Mouse (Mus musculus) neural tube, embryonic 12.5 days (tissue): ENCODE results near the gene Cbr2. TPM values are rescaled to one million over a fixed set of nuclear protein-coding genes. Genes with fewer than 3 reads are reported as not detected.
"Not testable (repeated sequence)": the region's sequence is repeated elsewhere in the genome, so short reads cannot be mapped to it uniquely, and the experiment has no call there.

Experiments
- ATAC-seq: fragments of 200-750 bp; cut with Nextera tagmentation; 2 replicates; pipeline ENCODE4 v1.8.0; 2017; ENCODE audit warnings: low read depth, mild to moderate bottlenecking, moderate TSS enrichment, moderate library complexity; ENCODE audit not compliant: low FRiP score
- H3K27ac ChIP-seq: fragments of 300-500 bp; sonication (generic); 2 replicates; pipeline ENCODE4 v1.5.1; 2016
- H3K27me3 ChIP-seq: fragments of 300-500 bp; sonication (generic); replicated peaks from 2 replicates; pipeline ENCODE4 v1.6.1; 2016; ENCODE audit warnings: mild to moderate bottlenecking
- H3K36me3 ChIP-seq: fragments of 300-500 bp; sonication (generic); 2 replicates; pipeline ENCODE4 v1.6.1; 2016; ENCODE audit warnings: mild to moderate bottlenecking
- H3K4me1 ChIP-seq: fragments of 300-500 bp; sonication (generic); 2 replicates; pipeline ENCODE4 v1.6.1; 2016
- H3K4me2 ChIP-seq: fragments of 300-500 bp; sonication (generic); replicated peaks from 2 replicates; pipeline ENCODE4 v1.6.1; 2016; ENCODE audit warnings: mild to moderate bottlenecking
- H3K4me3 ChIP-seq: fragments of 300-500 bp; sonication (generic); 2 replicates; pipeline ENCODE4 v1.5.1; 2016
- H3K9ac ChIP-seq: fragments of 300-500 bp; sonication (generic); 2 replicates; pipeline ENCODE4 v1.6.1; 2016; ENCODE audit warnings: mild to moderate bottlenecking
- H3K9me3 ChIP-seq: fragments of 300-500 bp; sonication (generic); 2 replicates; pipeline ENCODE4 v1.6.1; 2016; ENCODE audit warnings: mild to moderate bottlenecking
- WGBS: fragments of 180-500 bp; shearing (Covaris S2); methylation state at CpG from one replicate; pipeline ENCODE4 v1.1.7; 2016; 5-methylcytosine and 5-hydroxymethylcytosine counted together
- polyA plus RNA-seq: library from polyadenylated mRNA; unstranded; fragments of >200 nt; fragmentation: Nextera tagmentation; extraction: Ambion mirVana; gene quantifications from 2 replicates; pipeline ENCODE4 v1.2.1, GENCODE M21; 2016

The Cbr2 gene
- polyA plus RNA-seq, 1 experiment from 2014 or later, result 1.6 TPM

DNA sequence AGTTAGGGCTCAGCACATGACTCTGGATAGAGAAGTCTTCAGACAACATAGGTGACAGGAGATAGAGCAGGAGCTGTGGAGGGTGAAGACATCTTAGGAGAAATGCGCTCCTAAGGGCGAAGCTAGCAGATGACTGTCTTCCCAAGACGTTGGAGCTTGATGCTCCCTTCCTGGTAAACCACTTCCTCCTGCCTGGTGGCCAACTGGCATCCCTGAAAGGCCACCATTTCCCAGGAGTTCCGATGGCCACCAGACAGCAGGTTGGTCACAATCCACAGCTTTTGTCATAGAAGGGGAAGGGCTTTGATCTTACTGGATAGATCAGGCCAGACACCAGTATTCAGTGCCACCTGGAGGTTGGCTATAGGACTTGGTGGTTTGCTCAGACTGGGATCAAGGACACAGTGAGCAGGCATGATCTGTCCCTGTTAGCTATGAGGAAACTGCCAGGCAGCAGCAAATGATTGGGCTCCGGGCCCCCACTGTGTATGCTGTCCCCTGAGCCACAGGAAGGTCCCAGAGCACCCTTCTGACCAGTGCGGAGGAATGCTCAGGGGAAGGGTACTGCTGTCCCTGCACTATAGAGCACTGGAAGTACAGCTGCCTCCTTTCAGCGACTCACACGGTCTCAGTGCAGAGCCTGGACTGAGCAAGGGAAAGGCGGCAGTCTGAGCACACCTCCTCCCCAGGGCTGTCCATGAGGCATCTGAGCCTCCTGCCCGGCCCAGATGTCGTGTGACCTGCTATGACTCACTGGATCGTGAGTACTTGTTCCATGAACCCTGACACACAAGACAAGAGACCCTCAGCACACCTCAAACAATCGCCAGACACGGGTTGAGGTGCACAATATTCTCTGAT lies 30.1 kb upstream of the Cbr2 start:
- H3K9ac ChIP-seq, result no peak overlapping the region

DNA sequence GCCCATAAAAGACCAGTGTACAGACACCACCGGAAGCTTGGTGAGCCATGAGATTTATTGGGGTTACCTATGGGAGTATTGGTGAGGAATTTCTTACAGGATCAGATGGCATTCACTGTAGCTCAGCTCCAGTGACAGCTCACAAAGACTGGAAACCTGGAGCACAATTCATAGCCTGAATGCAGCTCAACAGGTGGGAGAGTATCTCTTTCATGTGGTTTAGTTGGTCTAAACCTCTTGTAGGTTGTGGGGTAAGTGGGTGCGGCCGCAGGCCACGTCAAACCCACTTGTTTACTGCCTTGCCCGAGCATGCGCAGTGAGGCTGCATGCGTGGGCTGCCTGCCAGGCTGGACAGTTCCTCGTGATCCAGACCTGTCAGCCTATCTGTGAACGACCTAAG lies 28.3 kb upstream of the Cbr2 start:
- ATAC-seq, result no peak
- Histone ChIP-seq H3K9me3 (peaks cover 15% of the 10 kb centered on the region), H3K27me3 (peaks cover 9% of the 10 kb centered on the region; the same call in 1 of the 2 replicates), H3K9ac (no peak overlapping the region), H3K27ac (no peak overlapping the region), H3K36me3 (no peaks in the 10 kb centered on the region), H3K4me3 (no peak overlapping the region), H3K4me2 (no peak overlapping the region), H3K4me1 (no peaks in the 10 kb centered on the region)
- 92% methylated on average over 9 of the region's 9 CpGs for WGBS

More for the DNA sequence above, 30.1 kb upstream of the Cbr2 start:
- H3K4me1 ChIP-seq, result no peaks in the 10 kb centered on the region
- H3K4me2 ChIP-seq, result peak overlapping the region; percentile 31; the same call in 1 of the 2 replicates
- H3K36me3 ChIP-seq, result no peaks in the 10 kb centered on the region
- no peak for ATAC-seq
- H3K9me3 ChIP-seq, result peaks cover 15% of the 10 kb centered on the region
- H3K4me3 ChIP-seq, result no peak overlapping the region
- H3K27me3 ChIP-seq, result peaks cover 9% of the 10 kb centered on the region; the same call in 1 of the 2 replicates
- H3K27ac ChIP-seq, result no peak overlapping the region
- WGBS, result 73% methylated on average over 14 of the region's 14 CpGs

DNA sequence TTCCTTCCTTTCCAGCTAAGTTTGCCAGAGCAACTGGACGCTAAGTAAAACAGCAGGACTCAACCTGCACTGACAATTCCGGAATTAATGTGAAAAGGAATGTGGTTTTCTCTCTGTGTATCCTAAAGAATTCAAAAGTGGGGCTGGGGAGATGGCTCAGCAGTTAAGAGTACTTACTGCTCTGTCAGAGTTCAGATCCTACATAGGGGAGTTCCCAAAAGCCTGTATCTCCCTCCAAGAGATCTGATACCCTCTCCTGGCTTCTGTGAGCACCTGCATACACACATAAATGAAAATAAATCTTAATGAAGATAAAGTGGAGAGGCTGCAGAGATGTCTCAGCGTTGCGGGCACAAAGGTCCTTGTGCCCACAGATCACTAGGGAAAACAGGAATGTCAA lies 19.7 kb upstream of the Cbr2 start:
- no peak for ATAC-seq
- 76% methylated on average over 4 of the region's 4 CpGs for WGBS
- Histone ChIP-seq H3K27ac (no peak overlapping the region), H3K27me3 (no peaks in the 10 kb centered on the region), H3K4me3 (no peak overlapping the region), H3K9ac (no peak overlapping the region), H3K4me1 (no peaks in the 10 kb centered on the region), H3K4me2 (no peak overlapping the region), H3K9me3 (no peaks in the 10 kb centered on the region), H3K36me3 (no peaks in the 10 kb centered on the region)

DNA sequence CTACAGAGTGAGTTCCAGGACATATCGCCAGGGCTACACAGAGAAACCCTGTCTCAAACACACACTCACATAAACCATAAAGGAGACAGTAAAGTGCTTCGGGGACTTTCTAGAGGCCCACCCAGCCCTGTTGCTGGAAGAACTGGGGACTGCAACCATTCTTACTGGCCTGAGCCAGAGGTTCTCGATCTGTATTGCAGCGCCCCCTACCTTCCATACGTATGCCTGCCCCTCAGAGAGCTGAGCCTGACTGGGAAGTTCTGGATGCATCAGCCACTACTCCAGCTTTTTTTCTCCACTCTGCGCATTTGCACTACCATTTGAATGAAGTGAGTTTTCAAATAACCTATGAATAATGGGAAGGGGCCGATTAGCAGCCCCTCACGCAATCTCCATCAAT lies 17.5 kb upstream of the Cbr2 start:
- Histone ChIP-seq H3K27ac (no peak overlapping the region), H3K4me3 (no peak overlapping the region), H3K36me3 (no peaks in the 10 kb centered on the region), H3K9ac (no peak overlapping the region), H3K27me3 (no peaks in the 10 kb centered on the region), H3K9me3 (no peaks in the 10 kb centered on the region), H3K4me2 (no peak overlapping the region), H3K4me1 (no peaks in the 10 kb centered on the region)
- 64% methylated on average over 8 of the region's 8 CpGs for WGBS
- ATAC-seq, result no peak

DNA sequence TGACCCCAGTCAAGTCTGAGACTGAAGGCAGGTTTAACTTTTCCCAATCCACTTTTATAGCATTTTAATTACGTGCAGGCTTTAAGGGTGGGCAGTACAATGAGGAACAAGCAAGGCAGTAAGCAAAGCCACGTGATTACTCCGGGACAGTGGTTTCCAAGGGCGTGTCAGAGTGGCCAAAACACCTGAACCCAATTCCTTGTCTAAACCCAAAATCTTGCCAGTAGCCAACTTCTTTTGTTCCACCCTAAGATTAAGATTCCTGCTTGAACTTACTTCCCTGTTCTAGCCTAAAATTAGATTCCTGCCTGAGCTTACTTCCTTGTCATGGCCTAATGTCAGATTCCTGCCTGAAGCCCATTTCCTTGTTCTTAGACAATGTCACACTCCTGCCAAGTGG lies 16.1 kb upstream of the Cbr2 start:
- no peak overlapping the region for H3K27ac ChIP-seq
- H3K4me1 ChIP-seq, result no peaks in the 10 kb centered on the region
- H3K9me3 ChIP-seq, result no peaks in the 10 kb centered on the region
- ATAC-seq, result no peak
- no peak overlapping the region for H3K9ac ChIP-seq
- no peak overlapping the region for H3K4me2 ChIP-seq
- H3K36me3 ChIP-seq, result no peaks in the 10 kb centered on the region
- H3K27me3 ChIP-seq, result no peaks in the 10 kb centered on the region
- 70% methylated on average over 4 of the region's 4 CpGs for WGBS
- H3K4me3 ChIP-seq, result no peak overlapping the region

- H3K27me3 ChIP-seq, result no peaks in the 10 kb centered on the region
- no peak overlapping the region for H3K4me2 ChIP-seq
- H3K4me1 ChIP-seq, result no peaks in the 10 kb centered on the region
- H3K36me3 ChIP-seq, result no peaks in the 10 kb centered on the region
- WGBS, result 74% methylated on average over 7 of the region's 7 CpGs
- no peak overlapping the region for H3K27ac ChIP-seq
- no peaks in the 10 kb centered on the region for H3K9me3 ChIP-seq
- ATAC-seq, result no peak
- no peak overlapping the region for H3K9ac ChIP-seq
- H3K4me3 ChIP-seq, result no peak overlapping the region
Measured at GRCm38 (mm10) chr11:120744121-120744701, 12.3 kb upstream of the Cbr2 start.

DNA sequence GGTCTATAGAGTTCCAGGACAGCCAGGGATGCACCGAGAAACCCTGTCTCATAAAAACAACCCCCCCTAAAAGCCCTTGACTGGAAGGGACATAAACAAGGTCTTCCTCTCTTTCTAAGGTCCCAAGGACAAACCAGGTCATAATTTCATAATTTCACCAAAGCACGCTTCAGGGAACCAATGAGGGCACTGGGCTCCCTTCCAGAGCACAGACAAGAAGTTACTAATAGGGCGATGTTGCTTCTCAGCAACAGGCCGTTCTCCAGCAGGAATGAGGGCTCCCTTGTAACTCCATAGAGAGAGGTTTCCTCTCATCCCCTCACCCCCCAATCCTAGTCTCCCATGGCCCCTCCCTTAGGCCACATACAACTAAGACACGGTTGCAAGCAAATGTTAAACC lies 9.1 kb upstream of the Cbr2 start:
- Histone ChIP-seq H3K27me3 (no peaks in the 10 kb centered on the region), H3K4me2 (no peak overlapping the region), H3K4me3 (no peak overlapping the region), H3K9ac (no peak overlapping the region), H3K36me3 (no peaks in the 10 kb centered on the region), H3K9me3 (no peaks in the 10 kb centered on the region), H3K4me1 (no peaks in the 10 kb centered on the region), H3K27ac (no peak overlapping the region)
- no peak for ATAC-seq
- WGBS, result 92% methylated on average over 5 of the region's 5 CpGs

- no peak overlapping the region for H3K4me3 ChIP-seq
- H3K27me3 ChIP-seq, result no peaks in the 10 kb centered on the region
- no peaks in the 10 kb centered on the region for H3K36me3 ChIP-seq
- no peaks in the 10 kb centered on the region for H3K4me1 ChIP-seq
- no peak overlapping the region for H3K9ac ChIP-seq
- H3K9me3 ChIP-seq, result no peaks in the 10 kb centered on the region
- no peak overlapping the region for H3K27ac ChIP-seq
- WGBS, result 80% methylated on average over 6 of the region's 6 CpGs
- H3K4me2 ChIP-seq, result no peak overlapping the region
- ATAC-seq, result no peak
Measured at GRCm38 (mm10) chr11:120736424-120736823, 4.5 kb upstream of the Cbr2 start.

DNA sequence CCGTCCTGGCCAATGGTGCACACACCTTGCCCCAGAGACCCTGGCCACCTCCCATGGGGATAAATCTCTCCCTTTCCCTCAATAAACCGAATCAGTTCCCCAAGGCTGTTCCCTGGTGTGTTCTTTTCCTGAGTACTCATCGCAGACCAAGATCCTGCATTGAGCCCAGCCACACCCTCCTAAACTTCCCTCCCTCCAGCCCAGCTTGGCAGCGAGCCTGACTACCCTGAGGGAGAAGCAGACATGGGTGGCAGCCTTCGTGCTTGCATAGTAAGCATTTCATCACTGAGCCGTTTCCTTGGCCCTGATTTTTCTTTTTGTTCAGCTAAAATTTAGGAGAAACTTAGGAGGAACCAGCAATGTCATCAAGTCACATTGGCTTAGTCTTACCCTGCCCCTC lies 1.6 kb upstream of the Cbr2 start:
- no peaks in the 10 kb centered on the region for H3K36me3 ChIP-seq
- H3K27me3 ChIP-seq, result 0 out of 2 replicates have a peak, but pooled peaks cover 4% of the 10 kb centered on the region
- no peak overlapping the region for H3K4me3 ChIP-seq
- no peaks in the 10 kb centered on the region for H3K9me3 ChIP-seq
- no peak overlapping the region for H3K4me2 ChIP-seq
- no peak for ATAC-seq
- no peak overlapping the region for H3K27ac ChIP-seq
- peaks cover 6% of the 10 kb centered on the region; the same call in 1 of the 2 replicates for H3K4me1 ChIP-seq
- WGBS, result 68% methylated on average over 6 of the region's 6 CpGs
- no peak overlapping the region for H3K9ac ChIP-seq

- Histone ChIP-seq H3K9ac (no peak overlapping the region), H3K27me3 (0 out of 2 replicates have a peak, but pooled peaks cover 5% of the 10 kb centered on the region), H3K36me3 (no peaks in the 10 kb centered on the region), H3K4me2 (no peak overlapping the region), H3K9me3 (no peaks in the 10 kb centered on the region), H3K27ac (no peak overlapping the region), H3K4me3 (no peak overlapping the region), H3K4me1 (peaks cover 13% of the 10 kb centered on the region)
- no peak for ATAC-seq
- WGBS, result 85% methylated on average over 1 of the region's 1 CpGs
Measured at GRCm38 (mm10) chr11:120731395-120731794, 519 bp downstream of the Cbr2 start.

- H3K4me2 ChIP-seq, result no peak overlapping the region
- no peak overlapping the region for H3K27ac ChIP-seq
- H3K36me3 ChIP-seq, result no peaks in the 10 kb centered on the region
- peaks cover 8% of the 10 kb centered on the region; the same call in 1 of the 2 replicates for H3K27me3 ChIP-seq
- WGBS, result 90% methylated on average over 10 of the region's 10 CpGs
- H3K4me3 ChIP-seq, result no peak overlapping the region
- H3K9ac ChIP-seq, result no peak overlapping the region
- peaks cover 16% of the 10 kb centered on the region for H3K4me1 ChIP-seq
- H3K9me3 ChIP-seq, result no peaks in the 10 kb centered on the region
- ATAC-seq, result no peak
Measured at GRCm38 (mm10) chr11:120730331-120730870, 1.5 kb downstream of the Cbr2 start.

DNA sequence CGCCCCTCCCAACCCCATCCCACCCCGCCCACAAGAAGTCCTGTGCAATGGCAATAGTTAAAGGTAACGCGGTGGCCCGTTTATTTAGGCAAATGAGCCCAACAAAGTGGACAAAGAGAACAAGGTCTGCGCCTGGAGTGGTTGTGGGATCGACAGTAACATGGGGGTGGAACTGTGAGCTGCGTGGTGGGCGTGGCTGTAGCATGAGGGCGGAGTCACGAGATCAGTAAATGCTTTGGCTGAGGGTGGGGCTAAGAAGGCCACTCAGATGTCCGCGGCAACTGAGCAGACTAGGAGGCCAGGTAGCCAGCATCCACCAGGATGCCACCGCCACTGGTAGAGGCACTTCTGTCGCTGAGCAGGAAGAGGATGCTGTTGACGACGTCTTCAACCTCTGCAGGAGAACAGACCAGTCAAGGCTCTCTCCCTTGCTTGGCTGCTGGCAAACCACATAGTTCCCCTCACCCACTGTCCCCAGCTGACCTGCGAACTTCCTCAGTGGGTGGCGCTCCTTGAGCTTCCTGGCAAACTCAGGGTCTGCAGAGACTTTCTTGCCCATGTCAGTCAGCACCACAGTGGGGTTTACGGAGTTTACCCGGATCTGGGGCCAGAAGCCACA lies 2.4 kb downstream of the Cbr2 start:
- H3K4me3 ChIP-seq, result 0 out of 2 replicates have a peak overlapping the region, but pooled peaks have one; percentile 7
- H3K4me2 ChIP-seq, result peak overlapping the region; percentile 47
- H3K36me3 ChIP-seq, ATAC-seq, H3K27me3 ChIP-seq, H3K27ac ChIP-seq, H3K9me3 ChIP-seq, H3K9ac ChIP-seq: not testable (repeated sequence)
- peaks cover 16% of the 10 kb centered on the region for H3K4me1 ChIP-seq
- WGBS, result 1% methylated on average over 17 of the region's 21 CpGs
